Mouse (Mus musculus) MEL (cell line): Measurements from ENCODE around the gene Ahcyl1. TPM values are rescaled to one million over a fixed set of nuclear protein-coding genes. Genes with fewer than 3 reads are reported as not detected.

ENCODE experiments used
- DNase-seq: peaks from one replicate; pipeline ENCODE4 v3.0.0; 2011; ENCODE audit warnings: low read depth, low spot score
- H3K27ac ChIP-seq: 2 replicates; pipeline ENCODE4 v1.5.1; 2012; ENCODE audit warnings: low read depth, mild to moderate bottlenecking, control low read depth, low read length, moderate library complexity; ENCODE audit not compliant: control insufficient read depth
- H3K27me3 ChIP-seq, 2 experiments: fragments of 150-350 bp in 1 of 2; sonication (generic) in 1 of 2; 2 replicates each; pipeline ENCODE4 v1.6.1; 2012; ENCODE audit warnings: low read length in 2 of 2, mild to moderate bottlenecking in 2 of 2, improper control_type of control experiment in 1 of 2, moderate library complexity in 1 of 2; ENCODE audit not compliant: insufficient read depth in 2 of 2, control insufficient read depth in 1 of 2
- H3K36me3 ChIP-seq, 2 experiments: 2 replicates each; pipeline ENCODE4 v1.6.1; 2012 to 2014; ENCODE audit warnings: low read length in 2 of 2, improper control_type of control experiment in 1 of 2, inconsistent platforms in 1 of 2, mild to moderate bottlenecking in 1 of 2; ENCODE audit not compliant: insufficient read depth in 2 of 2, control insufficient read depth in 1 of 2
- H3K4me1 ChIP-seq, 2 experiments: fragments of 150-350 bp in 1 of 2; sonication (generic) in 1 of 2; 2 replicates each; pipeline ENCODE4 v1.6.1; 2012; ENCODE audit warnings: low read length in 2 of 2, improper control_type of control experiment in 1 of 2, mild to moderate bottlenecking in 1 of 2; ENCODE audit not compliant: insufficient read depth in 2 of 2, control insufficient read depth in 1 of 2
- H3K4me3 ChIP-seq, 2 experiments: fragments of 150-350 bp in 1 of 2; sonication (generic) in 1 of 2; 2 replicates each; pipeline ENCODE4 v1.5.1; 2012; ENCODE audit warnings: low read depth in 2 of 2, low read length in 2 of 2, mild to moderate bottlenecking in 2 of 2, moderate library complexity in 2 of 2, control low read depth in 1 of 2, improper control_type of control experiment in 1 of 2; ENCODE audit not compliant: control insufficient read depth in 1 of 2, insufficient read depth in 1 of 2
- H3K79me2 ChIP-seq: 2 replicates; pipeline ENCODE4 v1.6.1; 2012; ENCODE audit warnings: mild to moderate bottlenecking, low read length, moderate library complexity; ENCODE audit not compliant: control insufficient read depth, poor library complexity, insufficient read depth
- H3K9ac ChIP-seq: 2 replicates; pipeline ENCODE4 v1.6.1; 2012; ENCODE audit warnings: low read depth, mild to moderate bottlenecking, control low read depth, low read length, moderate library complexity; ENCODE audit not compliant: control insufficient read depth, poor library complexity, severe bottlenecking
- H3K9me3 ChIP-seq: fragments of 150-350 bp; sonication (generic); replicated peaks from 2 replicates; pipeline ENCODE4 v1.6.1; 2012; ENCODE audit warnings: mild to moderate bottlenecking, low read length, improper control_type of control experiment, moderate library complexity; ENCODE audit not compliant: insufficient read depth
- BHLHE40 ChIP-seq: IDR thresholded peaks from 2 replicates; pipeline ENCODE4 v1.6.1; 2012; ENCODE audit warnings: low read depth, mild to moderate bottlenecking, inconsistent platforms, low read length, improper control_type of control experiment, borderline replicate concordance
- CHD1 ChIP-seq: IDR thresholded peaks from 2 replicates; pipeline ENCODE4 v1.6.1; 2012; ENCODE audit warnings: low read depth, mild to moderate bottlenecking, inconsistent platforms, low read length, improper control_type of control experiment
- CTCF ChIP-seq, 3 experiments: IDR thresholded peaks in 2 of 3; conservative IDR thresholded peaks in 1 of 3; 2 replicates each; pipeline ENCODE4 v1.5.1; 2011 to 2012; ENCODE audit warnings: low read length in 3 of 3, low read depth in 2 of 3, mild to moderate bottlenecking in 2 of 3, improper control_type of control experiment in 1 of 3, inconsistent platforms in 1 of 3, mixed read lengths in 1 of 3, moderate library complexity in 1 of 3; ENCODE audit not compliant: control insufficient read depth in 1 of 3, insufficient read depth in 1 of 3, poor library complexity in 1 of 3, severe bottlenecking in 1 of 3
- E2F4 ChIP-seq: IDR thresholded peaks from 2 replicates; pipeline ENCODE4 v1.6.1; 2011; ENCODE audit warnings: low read depth, low read length, improper control_type of control experiment, borderline replicate concordance
- ELF1 ChIP-seq: IDR thresholded peaks from 2 replicates; pipeline ENCODE4 v1.6.1; 2014; ENCODE audit warnings: low read depth, mild to moderate bottlenecking, inconsistent platforms, low read length, improper control_type of control experiment, moderate library complexity
- EP300 ChIP-seq, 2 experiments: IDR thresholded peaks; 2 replicates each; pipeline ENCODE4 v1.6.1; 2011; ENCODE audit warnings: improper control_type of control experiment in 2 of 2, low read length in 2 of 2, low read depth in 1 of 2, mild to moderate bottlenecking in 1 of 2
- GATA1 ChIP-seq: IDR thresholded peaks from 2 replicates; pipeline ENCODE4 v1.6.1; 2011; ENCODE audit warnings: low read depth, low read length, improper control_type of control experiment
- JUND ChIP-seq: IDR thresholded peaks from 2 replicates; pipeline ENCODE4 v1.6.1; 2011; ENCODE audit warnings: low read depth, mild to moderate bottlenecking, improper control_type of control experiment, low read length
- KAT2A ChIP-seq: conservative IDR thresholded peaks from 2 replicates; pipeline ENCODE4 v1.6.1; 2012; ENCODE audit warnings: low read depth, low read length, improper control_type of control experiment, inconsistent platforms
- MAX ChIP-seq: IDR thresholded peaks from 2 replicates; pipeline ENCODE4 v1.6.1; 2011; ENCODE audit warnings: low read length, improper control_type of control experiment
- MAZ ChIP-seq: IDR thresholded peaks from 2 replicates; pipeline ENCODE4 v1.6.1; 2012; ENCODE audit warnings: low read depth, mild to moderate bottlenecking, inconsistent platforms, low read length, improper control_type of control experiment
- MYC ChIP-seq: IDR thresholded peaks from 2 replicates; pipeline ENCODE4 v1.6.1; 2011; ENCODE audit warnings: low read depth, mild to moderate bottlenecking, low read length, improper control_type of control experiment, moderate library complexity
- NRF1 ChIP-seq: IDR thresholded peaks from 2 replicates; pipeline ENCODE4 v1.6.1; 2014; ENCODE audit warnings: low read depth, mild to moderate bottlenecking, inconsistent platforms, low read length, improper control_type of control experiment, moderate library complexity; ENCODE audit not compliant: poor library complexity, insufficient read depth, severe bottlenecking
- POLR2A ChIP-seq, 2 experiments: IDR thresholded peaks; 2 replicates each; pipeline ENCODE4 v1.6.1; 2011 to 2012; ENCODE audit warnings: low read length in 2 of 2, mild to moderate bottlenecking in 2 of 2, control low read depth in 1 of 2, improper control_type of control experiment in 1 of 2, low read depth in 1 of 2, moderate library complexity in 1 of 2; ENCODE audit not compliant: control insufficient read depth in 1 of 2, insufficient read depth in 1 of 2, poor library complexity in 1 of 2
- POLR2AphosphoS5 ChIP-seq: IDR thresholded peaks from 2 replicates; pipeline ENCODE4 v1.6.1; 2012; ENCODE audit warnings: low read depth, borderline replicate concordance, mild to moderate bottlenecking, inconsistent platforms, low read length, moderate library complexity, mixed read lengths
- RAD21 ChIP-seq: IDR thresholded peaks from 2 replicates; pipeline ENCODE4 v1.6.1; 2011; ENCODE audit warnings: mild to moderate bottlenecking, low read depth, low read length, improper control_type of control experiment
- SMC3 ChIP-seq: IDR thresholded peaks from 2 replicates; pipeline ENCODE4 v1.6.1; 2011; ENCODE audit warnings: low read depth, low read length, improper control_type of control experiment
- TAL1 ChIP-seq: IDR thresholded peaks from 2 replicates; pipeline ENCODE4 v1.6.1; 2012; ENCODE audit warnings: mild to moderate bottlenecking, inconsistent platforms, low read length, moderate library complexity, mixed read lengths
- TCF12 ChIP-seq: IDR thresholded peaks from 2 replicates; pipeline ENCODE4 v1.6.1; 2014; ENCODE audit warnings: low read depth, mild to moderate bottlenecking, inconsistent platforms, low read length, improper control_type of control experiment, moderate library complexity
- UBTF ChIP-seq: IDR thresholded peaks from 2 replicates; pipeline ENCODE4 v1.6.1; 2012; ENCODE audit warnings: low read depth, mild to moderate bottlenecking, inconsistent platforms, low read length, improper control_type of control experiment, moderate library complexity, borderline replicate concordance; ENCODE audit not compliant: insufficient read depth
- USF1 ChIP-seq: IDR thresholded peaks from 2 replicates; pipeline ENCODE4 v1.6.1; 2014; ENCODE audit warnings: low read depth, mild to moderate bottlenecking, inconsistent platforms, low read length, improper control_type of control experiment, moderate library complexity
- USF2 ChIP-seq, 2 experiments: IDR thresholded peaks; 2 replicates each; pipeline ENCODE4 v1.6.1; 2011 to 2012; ENCODE audit warnings: improper control_type of control experiment in 2 of 2, low read length in 2 of 2, borderline replicate concordance in 1 of 2, inconsistent platforms in 1 of 2, low read depth in 1 of 2, mild to moderate bottlenecking in 1 of 2; ENCODE audit not compliant: insufficient read depth in 1 of 2
- ZC3H11A ChIP-seq: IDR thresholded peaks from 2 replicates; pipeline ENCODE4 v1.6.1; 2012; ENCODE audit warnings: low read depth, mild to moderate bottlenecking, inconsistent platforms, low read length, improper control_type of control experiment
- ZKSCAN1 ChIP-seq: IDR thresholded peaks from 2 replicates; pipeline ENCODE4 v1.6.1; 2012; ENCODE audit warnings: low read depth, mild to moderate bottlenecking, inconsistent platforms, low read length, improper control_type of control experiment, moderate library complexity
- ZMIZ1 ChIP-seq: IDR thresholded peaks from 2 replicates; pipeline ENCODE4 v1.6.1; 2012; ENCODE audit warnings: low read depth, mild to moderate bottlenecking, inconsistent platforms, low read length, improper control_type of control experiment, moderate library complexity
- ZNF384 ChIP-seq: IDR thresholded peaks from 2 replicates; pipeline ENCODE4 v1.6.1; 2012; ENCODE audit warnings: low read depth, mild to moderate bottlenecking, inconsistent platforms, low read length, improper control_type of control experiment
- polyA plus RNA-seq, 2 experiments: library from polyadenylated mRNA; stranded (reverse) in 1 of 2; unstranded in 1 of 2; fragments of >175 nt in 1 of 2; fragments of >200 nt in 1 of 2; gene quantifications; 2 replicates each; pipeline versions ENCODE4 v1.2.1 to v1.2.4; 2012; ENCODE audit warnings: low replicate concordance in 2 of 2, low read depth in 1 of 2; ENCODE audit not compliant: insufficient read length in 2 of 2, insufficient read depth in 1 of 2, missing spikeins in 1 of 2
- total RNA-seq: library from RNA; depleted of rRNA; stranded (reverse); fragments of 300-350 nt; gene quantifications from 2 replicates; pipeline ENCODE4 v1.2.3, GENCODE M21; 2012

Gene Ahcyl1
- total and polyA plus RNA-seq, 3 experiments = 28.0 to 105 (median 104) TPM

DNA sequence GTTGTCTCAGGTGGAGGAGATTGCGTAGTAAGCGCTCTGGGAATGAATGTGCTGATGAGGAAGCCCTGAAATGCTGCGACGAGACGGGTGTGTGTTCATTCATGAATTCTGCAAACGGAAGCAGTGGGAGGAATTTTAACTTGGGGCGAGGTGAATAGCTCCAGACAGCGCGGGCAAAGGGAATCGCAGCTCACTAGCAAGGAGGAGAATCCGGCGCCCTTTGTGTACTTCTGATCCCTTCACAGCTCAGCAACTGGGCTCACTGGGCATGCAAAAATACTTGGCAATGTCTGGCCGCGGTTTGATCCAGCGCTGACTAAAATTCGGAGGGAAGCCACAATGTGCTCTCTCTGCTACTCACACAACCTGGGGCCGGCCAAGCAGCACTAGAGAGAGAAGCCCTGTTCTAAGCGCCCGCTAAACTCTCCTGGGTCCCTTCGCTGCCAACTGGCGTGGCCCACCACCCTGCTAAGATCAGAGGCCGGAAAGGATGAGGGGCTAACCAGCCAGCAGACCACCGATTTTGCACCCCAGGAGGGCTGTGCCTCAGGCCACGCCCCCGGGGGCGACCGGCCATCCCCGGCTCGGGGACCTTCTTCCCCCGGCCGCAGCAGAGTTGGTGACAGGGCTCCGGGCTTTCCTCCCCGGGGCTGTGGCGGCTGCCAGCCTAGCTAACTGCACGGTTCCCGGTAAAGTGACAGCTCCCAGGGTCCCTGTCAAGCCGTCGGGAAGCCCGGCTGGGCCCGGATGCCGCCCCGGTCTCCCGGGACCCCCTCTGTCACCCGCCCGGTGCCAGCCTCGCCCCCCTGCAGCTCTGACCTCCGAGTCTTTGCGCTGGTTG lies 65.5 kb downstream of the Ahcyl1 start, which contains the start of gene Gm10961:
TSS of gene Gm10961 (plus strand) at position 641 of the 841 bp plus-strand sequence.
- DNase-seq = peak; percentile 47
- Histone ChIP-seq H3K9ac (peak within 1 kb of the TSS; percentile 93), H3K27me3 (peaks cover 0 to 8% of the 10 kb centered on the region in 2 experiments; a peak in 1 of 4 replicates), H3K36me3 (peaks cover 2 to 6% of the 10 kb centered on the region in 2 experiments; a peak in 3 of 4 replicates), H3K4me3 (peak within 1 kb of the TSS; percentile 65 to 81), H3K9me3 (no peaks in the 10 kb centered on the region), H3K27ac (peak within 1 kb of the TSS; percentile 72), H3K4me1 (peaks cover 0 to 14% of the 10 kb centered on the region in 2 experiments; a peak in 3 of 4 replicates), H3K79me2 (peaks cover 6% of the 10 kb centered on the region)
- TF ChIP-seq MAZ = no peak
- TF ChIP-seq ZNF384 = no peak
- no peak for TF ChIP-seq E2F4
- TF ChIP-seq RAD21 = no peak
- TF ChIP-seq UBTF = no peak
- no peak for TF ChIP-seq EP300 (IDR thresholded peaks at IDR 0.05; ENCODE audit: low read depth in 1 of 2, low read length in 2 of 2)
- no peak for TF ChIP-seq POLR2A (IDR thresholded peaks at IDR 0.05; ENCODE audit: control insufficient read depth in 1 of 2, insufficient read depth in 1 of 2, low read depth in 1 of 2, low read length in 2 of 2, poor library complexity in 1 of 2)
- no peak for TF ChIP-seq GATA1
- no peak for TF ChIP-seq ELF1
- TF ChIP-seq USF2 (IDR thresholded peaks at IDR 0.05; ENCODE audit: borderline replicate concordance in 1 of 2, insufficient read depth in 1 of 2, low read depth in 1 of 2, low read length in 2 of 2) = no peak
- TF ChIP-seq ZC3H11A = no peak
- TF ChIP-seq BHLHE40 = no peak
- TF ChIP-seq CTCF (IDR thresholded peaks at IDR 0.05 in 2 of 3, conservative IDR thresholded peaks at IDR 0.05 in 1 of 3; ENCODE audit: control insufficient read depth in 1 of 3, insufficient read depth in 1 of 3, low read depth in 2 of 3, low read length in 3 of 3, poor library complexity in 1 of 3, severe bottlenecking in 1 of 3) = no peak
- TF ChIP-seq ZKSCAN1 = no peak
- TF ChIP-seq USF1 = no peak
- TF ChIP-seq NRF1 = no peak

DNA sequence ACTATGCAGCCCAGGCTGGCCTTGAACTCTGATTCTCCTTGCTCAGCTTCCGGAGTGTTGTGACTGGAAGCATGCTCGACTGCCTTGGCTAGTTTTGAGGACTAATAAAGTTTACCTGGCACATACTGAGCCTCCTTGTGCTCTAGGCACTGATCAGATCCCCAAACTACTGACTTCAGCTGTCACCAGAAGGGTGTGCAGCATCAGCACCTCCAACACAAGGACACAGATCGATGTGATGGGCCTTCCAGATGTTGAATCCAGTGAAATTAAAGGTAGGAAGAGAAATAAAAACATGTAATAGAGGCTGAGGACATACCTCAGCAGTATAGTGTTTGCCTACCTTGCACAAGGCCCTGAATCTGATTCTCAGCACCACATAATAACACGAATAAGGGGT lies 66.9 kb downstream of the Ahcyl1 start:
- H3K9me3 ChIP-seq = no peaks in the 10 kb centered on the region
- no peak overlapping the region for H3K4me3 ChIP-seq
- H3K36me3 ChIP-seq = peaks cover 3 to 6% of the 10 kb centered on the region in 2 experiments; a peak in 3 of 4 replicates
- no peak overlapping the region for H3K27ac ChIP-seq
- H3K79me2 ChIP-seq = peaks cover 6% of the 10 kb centered on the region
- H3K4me1 ChIP-seq = peaks cover 0 to 14% of the 10 kb centered on the region in 2 experiments; a peak in 3 of 4 replicates
- no peak overlapping the region for H3K9ac ChIP-seq
- TF ChIP-seq GATA1 (no peak), UBTF (no peak), TCF12 (no peak), EP300 (IDR thresholded peaks at IDR 0.05; ENCODE audit: low read depth in 1 of 2, low read length in 2 of 2) (no peak), TAL1 (no peak), JUND (no peak), ELF1 (no peak), ZC3H11A (no peak), CTCF (IDR thresholded peaks at IDR 0.05 in 2 of 3, conservative IDR thresholded peaks at IDR 0.05 in 1 of 3; ENCODE audit: control insufficient read depth in 1 of 3, insufficient read depth in 1 of 3, low read depth in 2 of 3, low read length in 3 of 3, poor library complexity in 1 of 3, severe bottlenecking in 1 of 3) (no peak), CHD1 (no peak), SMC3 (no peak), ZMIZ1 (no peak), KAT2A (no peak), POLR2AphosphoS5 (no peak), MYC (no peak), USF2 (IDR thresholded peaks at IDR 0.05; ENCODE audit: borderline replicate concordance in 1 of 2, insufficient read depth in 1 of 2, low read depth in 1 of 2, low read length in 2 of 2) (no peak), MAX (no peak)
- DNase-seq = no peak
- no peaks in the 10 kb centered on the region for H3K27me3 ChIP-seq
